Mouse (Mus musculus) stomach, embryonic 15.5 days (tissue): ENCODE data around the gene Dnajc3. TPM values are rescaled to one million over a fixed set of nuclear protein-coding genes. Genes with fewer than 3 reads are reported as not detected.

Experiments used
- ATAC-seq: fragments of 200-750 bp; cut with Nextera tagmentation; 2 replicates; pipeline ENCODE4 v1.8.0; 2017; ENCODE audit warnings: low read depth, moderate number of reproducible peaks, moderate TSS enrichment; ENCODE audit not compliant: insufficient read depth, low FRiP score
- H3K27ac ChIP-seq: fragments of 300-500 bp; sonication (generic); 2 replicates; pipeline ENCODE4 v1.5.1; 2015; ENCODE audit warnings: mild to moderate bottlenecking, inconsistent platforms
- H3K27me3 ChIP-seq: fragments of 300-500 bp; sonication (generic); replicated peaks from 2 replicates; pipeline ENCODE4 v1.6.1; 2015; ENCODE audit warnings: inconsistent platforms
- H3K36me3 ChIP-seq: fragments of 300-500 bp; sonication (generic); 2 replicates; pipeline ENCODE4 v1.6.1; 2015; ENCODE audit warnings: inconsistent platforms
- H3K4me1 ChIP-seq: fragments of 300-500 bp; sonication (generic); 2 replicates; pipeline ENCODE4 v1.6.1; 2015; ENCODE audit warnings: inconsistent platforms
- H3K4me2 ChIP-seq: fragments of 300-500 bp; sonication (generic); 2 replicates; pipeline ENCODE4 v1.6.1; 2015; ENCODE audit warnings: mild to moderate bottlenecking, inconsistent platforms
- H3K4me3 ChIP-seq: fragments of 300-500 bp; sonication (generic); replicated peaks from 2 replicates; pipeline ENCODE4 v1.5.1; 2015; ENCODE audit warnings: inconsistent platforms
- H3K9ac ChIP-seq: fragments of 300-500 bp; sonication (generic); 2 replicates; pipeline ENCODE4 v1.6.1; 2015; ENCODE audit warnings: inconsistent platforms
- H3K9me3 ChIP-seq: fragments of 300-500 bp; sonication (generic); 2 replicates; pipeline ENCODE4 v1.6.1; 2016; ENCODE audit warnings: inconsistent platforms
- whole genome bisulfite sequencing: fragments of 180-500 bp; shearing (Covaris S2); methylation state at CpG from one replicate; pipeline ENCODE4 v1.1.7; 2015; 5-methylcytosine and 5-hydroxymethylcytosine counted together
- polyA plus RNA-seq: library from polyadenylated mRNA; unstranded; fragments of >200 nt; fragmentation: Nextera tagmentation; extraction: Ambion mirVana; gene quantifications from 2 replicates; pipeline ENCODE4 v1.2.1, GENCODE M21; 2015

The Dnajc3 gene
- polyA plus RNA-seq, 1 experiment from 2014 or later, result 64.4 TPM

DNA sequence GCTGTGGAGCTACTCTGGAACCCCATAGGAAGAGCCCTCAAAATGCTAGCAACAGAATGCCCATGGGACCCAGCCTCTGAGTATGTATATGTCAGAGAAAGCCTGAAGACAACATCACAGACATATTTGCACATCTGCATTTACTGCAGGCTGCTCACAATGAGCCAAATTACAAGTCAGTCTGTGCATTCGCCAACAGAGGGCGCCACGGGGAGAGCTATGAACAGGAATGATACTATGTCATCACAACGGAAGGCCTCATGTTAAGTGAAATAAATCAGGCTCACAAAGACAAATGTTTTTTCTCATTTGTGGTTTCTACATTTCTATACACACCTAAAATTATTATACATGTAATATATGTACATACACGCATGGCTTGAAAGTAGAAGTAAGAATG lies 88.1 kb downstream of the Dnajc3 start:
- no peak overlapping the region for H3K27ac ChIP-seq
- no peak overlapping the region for H3K9ac ChIP-seq
- 66% methylated on average over 5 of the region's 5 CpGs for WGBS
- no peaks in the 10 kb centered on the region for H3K27me3 ChIP-seq
- H3K4me2 ChIP-seq, result no peak overlapping the region
- H3K4me3 ChIP-seq, result no peak overlapping the region
- H3K36me3 ChIP-seq, result no peaks in the 10 kb centered on the region
- H3K4me1 ChIP-seq, result no peaks in the 10 kb centered on the region
- H3K9me3 ChIP-seq, result no peaks in the 10 kb centered on the region
- ATAC-seq, result no peak

DNA sequence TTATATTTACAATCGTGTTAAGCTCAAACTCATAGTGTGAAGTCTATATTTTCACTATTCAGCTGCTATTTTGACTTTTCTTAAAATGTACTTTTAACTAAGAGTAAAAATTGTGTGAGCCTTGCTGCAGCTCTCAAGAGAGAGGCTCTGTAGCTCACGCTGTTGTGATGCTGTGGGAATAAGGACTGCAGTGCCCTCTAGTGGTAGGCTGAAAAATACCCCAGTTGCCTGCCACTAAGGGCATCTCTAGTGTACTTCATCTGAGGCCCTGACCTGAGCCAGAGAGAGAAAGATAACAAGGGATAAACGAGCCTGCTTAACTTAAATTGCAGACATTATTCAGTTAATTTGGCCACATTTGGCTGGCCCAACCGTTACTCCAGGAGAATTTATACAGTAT lies 89.4 kb downstream of the Dnajc3 start:
- H3K9ac ChIP-seq, result no peak overlapping the region
- 47% methylated on average over 4 of the region's 4 CpGs for WGBS
- no peak overlapping the region for H3K27ac ChIP-seq
- no peak overlapping the region for H3K4me2 ChIP-seq
- no peaks in the 10 kb centered on the region for H3K4me1 ChIP-seq
- peaks cover 5% of the 10 kb centered on the region; the same call in 1 of the 2 replicates for H3K36me3 ChIP-seq
- no peak overlapping the region for H3K4me3 ChIP-seq
- H3K27me3 ChIP-seq, result no peaks in the 10 kb centered on the region
- ATAC-seq, result peak; percentile 47; the same call in 1 of the 2 replicates
- H3K9me3 ChIP-seq, result no peaks in the 10 kb centered on the region

DNA sequence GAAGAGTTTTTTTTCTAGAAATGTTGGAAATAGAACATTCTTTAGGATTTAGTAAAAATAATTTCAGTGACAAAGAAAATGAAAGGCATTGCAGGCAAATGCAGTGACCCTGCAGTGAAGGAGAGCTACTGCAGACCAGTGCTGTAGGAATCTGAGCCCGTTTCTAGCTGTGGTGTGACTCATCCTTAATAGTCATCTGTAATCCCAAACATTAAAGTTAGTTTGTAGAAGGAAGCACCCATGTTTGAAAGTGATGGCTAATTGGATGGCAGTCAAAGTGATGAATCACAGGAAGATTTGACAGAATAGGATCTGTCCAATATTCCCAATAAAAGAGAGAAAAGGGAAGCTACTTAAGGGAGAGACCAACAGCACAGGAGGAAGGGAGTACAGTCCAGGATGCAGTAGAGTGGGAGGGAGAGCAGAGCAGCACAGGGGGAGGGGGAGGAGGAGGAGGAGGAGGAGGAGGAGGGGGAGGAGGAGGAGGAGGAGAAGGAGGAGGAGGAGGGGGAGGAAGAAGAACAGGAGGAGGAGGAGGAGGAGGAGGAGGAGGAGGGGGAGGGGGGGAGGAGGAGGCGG lies 90.0 kb downstream of the Dnajc3 start:
- H3K9me3 ChIP-seq, result no peaks in the 10 kb centered on the region
- no peak overlapping the region for H3K4me3 ChIP-seq
- no peak overlapping the region for H3K9ac ChIP-seq
- ATAC-seq, result no peak
- H3K4me2 ChIP-seq, result no peak overlapping the region
- no peaks in the 10 kb centered on the region for H3K27me3 ChIP-seq
- H3K36me3 ChIP-seq, result peaks cover 5% of the 10 kb centered on the region; the same call in 1 of the 2 replicates
- no peaks in the 10 kb centered on the region for H3K4me1 ChIP-seq
- 60% methylated on average over 2 of the region's 2 CpGs for whole genome bisulfite sequencing
- H3K27ac ChIP-seq, result no peak overlapping the region

Other genes with a start within 250 kb of the Dnajc3 start
- 4.0 and 4.6 TPM in 2 replicates for gene Abcc4, start 231.8 kb upstream of the Dnajc3 start, polyA plus RNA-seq
- 70.1 and 90.5 TPM in 2 replicates for gene Cldn10, start 150.1 kb upstream of the Dnajc3 start, polyA plus RNA-seq
- 13.3 and 13.5 TPM in 2 replicates for gene Dzip1, start 12.5 kb upstream of the Dnajc3 start, polyA plus RNA-seq
- gene Uggt2, start 161.5 kb downstream of the Dnajc3 start, polyA plus RNA-seq, result 8.8 and 11.7 TPM in 2 replicates
- 0.17 and 0.19 TPM in 2 replicates for gene Hs6st3, start 200.4 kb downstream of the Dnajc3 start, polyA plus RNA-seq